In genomic region chr14:115485090-115485489, GRCm38 (mm10) we compare ENCODE assay signal across 9 mouse cellular contexts.
DNase-seq lines count a peak whose midpoint lies in the region; ATAC-seq and TF ChIP-seq lines count a peak whose summit lies in the region.
"Had no signal": no experiment of that assay in that cellular context is flagged by ENCODE, and none has a peak within 500 bp of the region (broad histone marks: within the 10 kb centered on the region; RNA-seq: fewer than 3 reads in every experiment).

No protein-coding gene starts in this region.

- no peaks in the 10 kb centered on the region for H3K36me3 ChIP-seq in heart, embryonic 12.5 days
- H3K36me3 ChIP-seq: embryonic facial prominence, embryonic 12.5 days had no signal

- no peak for ATAC-seq in inflammation-experienced regulatory T-cells, adult 6 months
- no peak for ATAC-seq in heart, embryonic 12.5 days (ENCODE audit: insufficient number of reproducible peaks, low FRiP score)

- H3K9ac ChIP-seq in heart, embryonic 12.5 days: no peak overlapping the region
- H3K9ac ChIP-seq: embryonic facial prominence, embryonic 12.5 days had no signal

- no peak for TF ChIP-seq POLR2A in cortical plate, adult 2 months (IDR thresholded peaks at IDR 0.05; ENCODE audit: extremely low read depth, insufficient read depth, low read length)

- H3K4me1 ChIP-seq in cortical plate, adult 2 months (ENCODE audit: control insufficient read depth, insufficient read depth, low read length): no peaks in the 10 kb centered on the region
- H3K4me1 ChIP-seq in heart, embryonic 12.5 days (replicated peaks): no peaks in the 10 kb centered on the region
- H3K4me1 ChIP-seq: embryonic facial prominence, embryonic 12.5 days had no signal

- H3K4me2 ChIP-seq in heart, embryonic 12.5 days: no peak overlapping the region
- H3K4me2 ChIP-seq: embryonic facial prominence, embryonic 12.5 days had no signal

- H3K27me3 ChIP-seq in heart, embryonic 12.5 days (replicated peaks): no peaks in the 10 kb centered on the region
- H3K27me3 ChIP-seq: embryonic facial prominence, embryonic 12.5 days had no signal

- H3K9me3 ChIP-seq in heart, embryonic 12.5 days (replicated peaks): no peaks in the 10 kb centered on the region
- H3K9me3 ChIP-seq: embryonic facial prominence, embryonic 12.5 days had no signal

- H3K27ac ChIP-seq in cortical plate, adult 2 months (ENCODE audit: insufficient read depth, low read length): no peak overlapping the region
- no peak overlapping the region for H3K27ac ChIP-seq in heart, embryonic 12.5 days (ENCODE audit: poor library complexity, severe bottlenecking)
- H3K27ac ChIP-seq: embryonic facial prominence, embryonic 12.5 days had no signal

- TF ChIP-seq CTCF in cortical plate, adult 2 months (IDR thresholded peaks at IDR 0.05; ENCODE audit: extremely low read depth, insufficient read depth, low read length): peak; percentile 72

- H3K4me3 ChIP-seq in cortical plate, adult 2 months (ENCODE audit: insufficient read depth, low read length): no peak overlapping the region
- H3K4me3 ChIP-seq in heart, embryonic 12.5 days: no peak overlapping the region
- H3K4me3 ChIP-seq: embryonic facial prominence, embryonic 12.5 days had no signal

- peak; percentile 9 for DNase-seq in heart, postnatal 4 days
- DNase-seq in heart, adult 9 months (ENCODE audit: low spot score in 2 of 2): no peak
- DNase-seq in 3T3-L1 (ENCODE audit: low read depth, low spot score): peak; percentile 20
- DNase-seq in kidney, postnatal 36 days: peak; percentile 32 to 59
- no peak for DNase-seq in urinary bladder, postnatal 14 days (ENCODE audit: low spot score)

Comparison
In these comparisons a context has a peak if more than half of its experiments do, and no peak if none do; other contexts are left out.
1. DNase-seq: peak in heart, postnatal 4 days (single experiment), 3T3-L1 (single experiment) and kidney, postnatal 36 days (2 of 2); none in heart, adult 9 months (0 of 2) and urinary bladder, postnatal 14 days (single experiment).